Mouse (Mus musculus): ENCODE data around the gene Ccdc54. TPM values are rescaled to one million over a fixed set of nuclear protein-coding genes. Genes with fewer than 3 reads are reported as not detected.

Ccdc54 gene
- total and polyA plus RNA-seq, 3 experiments: not detected

- no peak overlapping the region for H3K4me3 ChIP-seq (replicated peaks in 1 of 3; ENCODE audit: low read depth in 2 of 3, low read length in 2 of 3, poor library complexity in 1 of 3)
- no peaks in the 10 kb centered on the region for H3K36me3 ChIP-seq (replicated peaks in 1 of 2; ENCODE audit: control insufficient read depth in 1 of 2, insufficient read depth in 1 of 2, low read length in 1 of 2)
- dilution Hi-C loops (cut with MboI; ENCODE audit: extremely low pct_ligation_motif_present, extremely low pct_unique_long_range_greater_than_20kb, low sequenced_read_pairs): no loop called here
- no peak overlapping the region for H3K27ac ChIP-seq (ENCODE audit: insufficient read depth, low read depth)
- TF ChIP-seq USF2 (conservative IDR thresholded peaks at IDR 0.05; ENCODE audit: low read depth, low read length) (no peak), JUN (IDR thresholded peaks at IDR 0.05; ENCODE audit: insufficient read depth, low read depth, low read length) (no peak), E2F4 (IDR thresholded peaks at IDR 0.05; ENCODE audit: insufficient replicate concordance, low read depth, low read length) (no peak), MAFK (IDR thresholded peaks at IDR 0.05; ENCODE audit: insufficient replicate concordance, low read length) (no peak), MAX (IDR thresholded peaks at IDR 0.05; ENCODE audit: low read length) (no peak), TBP (conservative IDR thresholded peaks at IDR 0.05; ENCODE audit: low read depth, low read length) (no peak), SMC3 (IDR thresholded peaks at IDR 0.05; ENCODE audit: low read depth, low read length) (no peak), RAD21 (IDR thresholded peaks at IDR 0.05; ENCODE audit: low read depth, low read length) (no peak), EP300 (IDR thresholded peaks at IDR 0.05; ENCODE audit: low read length) (no peak), ZC3H11A (IDR thresholded peaks at IDR 0.05; ENCODE audit: low read depth, low read length) (no peak), MEF2A (IDR thresholded peaks at IDR 0.05; ENCODE audit: borderline replicate concordance, low read depth, low read length) (no peak), ZKSCAN1 (IDR thresholded peaks at IDR 0.05; ENCODE audit: borderline replicate concordance, low read depth, low read length) (no peak), RCOR1 (conservative IDR thresholded peaks at IDR 0.05; ENCODE audit: low read depth, low read length) (no peak), ZNF384 (IDR thresholded peaks at IDR 0.05; ENCODE audit: low read depth, low read length) (no peak), KAT2A (IDR thresholded peaks at IDR 0.05; ENCODE audit: insufficient replicate concordance, low read length) (no peak), POLR2A (IDR thresholded peaks at IDR 0.05; ENCODE audit: low read depth, low read length) (no peak), ZMIZ1 (IDR thresholded peaks at IDR 0.05; ENCODE audit: low read depth, low read length) (no peak)
- no peaks in the 10 kb centered on the region for H3K9me3 ChIP-seq (replicated peaks; ENCODE audit: low read length)
- H3K9ac ChIP-seq (ENCODE audit: insufficient read depth, low read depth): no peak overlapping the region
- in situ Hi-C loops (cut with MboI; ENCODE audit: low pct_ligation_motif_present, low pct_unique_long_range_greater_than_20kb, low sequenced_read_pairs): no loop called here
- H3K79me2 ChIP-seq (replicated peaks; ENCODE audit: control insufficient read depth, extremely low read depth, insufficient read depth, poor library complexity, severe bottlenecking): no peaks in the 10 kb centered on the region
- H3K4me1 ChIP-seq (ENCODE audit: control insufficient read depth in 1 of 2, insufficient read depth in 2 of 2): peaks cover 3 to 4% of the 10 kb centered on the region in 2 experiments; a peak in 1 of 4 replicates
- no peaks in the 10 kb centered on the region for H3K27me3 ChIP-seq (replicated peaks)
- H3K4me2 ChIP-seq (ENCODE audit: insufficient read depth, low read depth, poor library complexity, severe bottlenecking): no peak overlapping the region
- no peak for DNase-seq (ENCODE audit: extremely low read depth)
These were observed 5.2 kb upstream of the Ccdc54 start for GRCm38 (mm10) chr16:50596171-50596570.

GRCm38 (mm10) chr16:50594876-50595275 is 3.9 kb upstream of the Ccdc54 start:
- in situ Hi-C loops (cut with MboI; ENCODE audit: low pct_ligation_motif_present, low pct_unique_long_range_greater_than_20kb, low sequenced_read_pairs): no loop called here
- H3K4me1 ChIP-seq (ENCODE audit: control insufficient read depth in 1 of 2, insufficient read depth in 2 of 2): peaks cover 5% of the 10 kb centered on the region in 2 experiments; a peak in 1 of 4 replicates
- H3K79me2 ChIP-seq (replicated peaks; ENCODE audit: control insufficient read depth, extremely low read depth, insufficient read depth, poor library complexity, severe bottlenecking): no peaks in the 10 kb centered on the region
- H3K4me3 ChIP-seq (replicated peaks in 1 of 3; ENCODE audit: low read depth in 2 of 3, low read length in 2 of 3, poor library complexity in 1 of 3): no peak overlapping the region
- no peak overlapping the region for H3K27ac ChIP-seq (ENCODE audit: insufficient read depth, low read depth)
- H3K9me3 ChIP-seq (replicated peaks; ENCODE audit: low read length): no peaks in the 10 kb centered on the region
- H3K27me3 ChIP-seq (replicated peaks): no peaks in the 10 kb centered on the region
- TF ChIP-seq BHLHE40 (IDR thresholded peaks at IDR 0.05; ENCODE audit: low read depth, low read length) (no peak), ZNF384 (IDR thresholded peaks at IDR 0.05; ENCODE audit: low read depth, low read length) (no peak), POLR2AphosphoS2 (IDR thresholded peaks at IDR 0.05; ENCODE audit: low read depth, low read length) (no peak), TBP (conservative IDR thresholded peaks at IDR 0.05; ENCODE audit: low read depth, low read length) (no peak), ZC3H11A (IDR thresholded peaks at IDR 0.05; ENCODE audit: low read depth, low read length) (no peak), MAX (IDR thresholded peaks at IDR 0.05; ENCODE audit: low read length) (no peak), RCOR1 (conservative IDR thresholded peaks at IDR 0.05; ENCODE audit: low read depth, low read length) (no peak)
- no peaks in the 10 kb centered on the region for H3K36me3 ChIP-seq (replicated peaks in 1 of 2; ENCODE audit: control insufficient read depth in 1 of 2, insufficient read depth in 1 of 2, low read length in 1 of 2)
- DNase-seq (ENCODE audit: extremely low read depth): no peak
- no peak overlapping the region for H3K9ac ChIP-seq (ENCODE audit: insufficient read depth, low read depth)
- H3K4me2 ChIP-seq (ENCODE audit: insufficient read depth, low read depth, poor library complexity, severe bottlenecking): no peak overlapping the region
- dilution Hi-C loops (cut with MboI; ENCODE audit: extremely low pct_ligation_motif_present, extremely low pct_unique_long_range_greater_than_20kb, low sequenced_read_pairs): no loop called here

Measured in CH12.LX (cell line).